Mouse (Mus musculus) lung, postnatal 0 days (tissue): Measurements from ENCODE around the gene Gna11. TPM values are rescaled to one million over a fixed set of nuclear protein-coding genes. Genes with fewer than 3 reads are reported as not detected.

Experiments used
- ATAC-seq: fragments of 200-750 bp; cut with Nextera tagmentation; 2 replicates; pipeline ENCODE4 v1.8.0; 2017; ENCODE audit warnings: moderate library complexity
- DNase-seq: peaks from one replicate; pipeline ENCODE4 v3.0.0-alpha.2; 2016; ENCODE audit warnings: low spot score
- H3K27ac ChIP-seq: fragments of 300-500 bp; sonication (generic); 2 replicates; pipeline ENCODE4 v1.5.1; 2014; ENCODE audit warnings: antibody characterized with exemption, mild to moderate bottlenecking, low read length, mixed read lengths
- H3K27me3 ChIP-seq: fragments of 300-500 bp; sonication (generic); replicated peaks from 2 replicates; pipeline ENCODE4 v1.6.1; 2014; ENCODE audit warnings: low read length, mixed read lengths; ENCODE audit not compliant: insufficient read depth
- H3K36me3 ChIP-seq: fragments of 300-500 bp; sonication (generic); 2 replicates; pipeline ENCODE4 v1.6.1; 2014; ENCODE audit warnings: low read length, mixed read lengths; ENCODE audit not compliant: insufficient read depth
- H3K4me1 ChIP-seq: fragments of 300-500 bp; sonication (generic); 2 replicates; pipeline ENCODE4 v1.6.1; 2014; ENCODE audit warnings: antibody characterized with exemption, low read depth, low read length, mixed read lengths; ENCODE audit not compliant: insufficient read depth
- H3K4me2 ChIP-seq: fragments of 300-500 bp; sonication (generic); replicated peaks from 2 replicates; pipeline ENCODE4 v1.6.1; 2014; ENCODE audit warnings: low read depth, mild to moderate bottlenecking, low read length, moderate library complexity, mixed read lengths
- H3K4me3 ChIP-seq: fragments of 300-500 bp; sonication (generic); 2 replicates; pipeline ENCODE4 v1.5.1; 2014; ENCODE audit warnings: low read depth, low read length
- H3K9ac ChIP-seq: fragments of 300-500 bp; sonication (generic); replicated peaks from 2 replicates; pipeline ENCODE4 v1.6.1; 2014; ENCODE audit warnings: low read depth, mild to moderate bottlenecking
- H3K9me3 ChIP-seq: fragments of 300-500 bp; sonication (generic); 2 replicates; pipeline ENCODE4 v1.6.1; 2016; ENCODE audit warnings: low read length, mixed read lengths
- CTCF ChIP-seq: IDR thresholded peaks from 2 replicates; pipeline ENCODE4 v1.5.1; 2016; ENCODE audit warnings: antibody characterized with exemption, mild to moderate bottlenecking
- EP300 ChIP-seq: IDR thresholded peaks from 2 replicates; pipeline ENCODE4 v1.6.1; 2016; ENCODE audit warnings: antibody characterized with exemption, mild to moderate bottlenecking, control low read depth
- WGBS: fragments of 180-500 bp; shearing (Covaris S2); extraction: QIAGEN DNeasy Blood & Tissue Kit; methylation state at CpG from one replicate; pipeline ENCODE4 v1.1.7; 2014; 5-methylcytosine and 5-hydroxymethylcytosine counted together
- polyA plus RNA-seq: library from polyadenylated mRNA; unstranded; fragments of >200 nt; fragmentation: Nextera tagmentation; extraction: Ambion mirVana; gene quantifications from 2 replicates; pipeline ENCODE4 v1.2.1, GENCODE M21; 2015

The Gna11 gene
- polyA plus RNA-seq, 1 experiment from 2014 or later, result 62.5 TPM

- TF ChIP-seq EP300, result no peak
- TF ChIP-seq CTCF, result no peak
- no peaks in the 10 kb centered on the region for H3K9me3 ChIP-seq
- 85% methylated on average over 10 of the region's 10 CpGs for WGBS
- DNase-seq, result no peak
- ATAC-seq, result no peak
- H3K9ac ChIP-seq, result no peak overlapping the region
- H3K4me1 ChIP-seq, result no peaks in the 10 kb centered on the region
- 0 out of 2 replicates have a peak, but pooled peaks cover 6% of the 10 kb centered on the region for H3K27me3 ChIP-seq
- H3K4me2 ChIP-seq, result no peak overlapping the region
- H3K36me3 ChIP-seq, result peaks cover 34% of the 10 kb centered on the region
- no peak overlapping the region for H3K27ac ChIP-seq
- H3K4me3 ChIP-seq, result no peak overlapping the region
These were observed 58.5 kb downstream of the Gna11 start for GRCm38 (mm10) chr10:81486496-81486895.

- DNase-seq, result no peak
- Histone ChIP-seq H3K27me3 (0 out of 2 replicates have a peak, but pooled peaks cover 6% of the 10 kb centered on the region), H3K9me3 (no peaks in the 10 kb centered on the region), H3K4me3 (no peak overlapping the region), H3K4me1 (no peaks in the 10 kb centered on the region), H3K9ac (no peak overlapping the region), H3K36me3 (peaks cover 27% of the 10 kb centered on the region), H3K4me2 (no peak overlapping the region), H3K27ac (no peak overlapping the region)
- no peak for ATAC-seq
- WGBS, result 63% methylated on average over 7 of the region's 7 CpGs
- TF ChIP-seq EP300 (no peak), CTCF (no peak)
These were observed 59.4 kb downstream of the Gna11 start for GRCm38 (mm10) chr10:81485479-81486018.

- Histone ChIP-seq H3K4me2 (no peak overlapping the region), H3K36me3 (peaks cover 23% of the 10 kb centered on the region), H3K9me3 (no peaks in the 10 kb centered on the region), H3K27me3 (0 out of 2 replicates have a peak, but pooled peaks cover 6% of the 10 kb centered on the region), H3K4me3 (no peak overlapping the region), H3K9ac (no peak overlapping the region), H3K4me1 (no peaks in the 10 kb centered on the region), H3K27ac (no peak overlapping the region)
- no peak for DNase-seq
- ATAC-seq, result no peak
- TF ChIP-seq CTCF (peak; percentile 43), EP300 (no peak)
- 8% methylated on average over 2 of the region's 2 CpGs for whole genome bisulfite sequencing
These were observed 59.9 kb downstream of the Gna11 start for GRCm38 (mm10) chr10:81485060-81485449.

GRCm38 (mm10) chr10:81484441-81485059 lies 60.4 kb downstream of the Gna11 start:
- 58% methylated on average over 6 of the region's 6 CpGs for WGBS
- H3K9me3 ChIP-seq, result no peaks in the 10 kb centered on the region
- no peak overlapping the region for H3K4me2 ChIP-seq
- H3K9ac ChIP-seq, result no peak overlapping the region
- no peak overlapping the region for H3K27ac ChIP-seq
- ATAC-seq (no peak), DNase-seq (no peak)
- H3K4me3 ChIP-seq, result no peak overlapping the region
- H3K4me1 ChIP-seq, result no peaks in the 10 kb centered on the region
- TF ChIP-seq CTCF, result no peak
- no peak for TF ChIP-seq EP300
- peaks cover 18% of the 10 kb centered on the region for H3K36me3 ChIP-seq
- 0 out of 2 replicates have a peak, but pooled peaks cover 6% of the 10 kb centered on the region for H3K27me3 ChIP-seq

GRCm38 (mm10) chr10:81483983-81484382 lies 61.0 kb downstream of the Gna11 start:
- ATAC-seq (no peak), DNase-seq (peak; percentile 47)

GRCm38 (mm10) chr10:81482533-81482889 lies 62.5 kb downstream of the Gna11 start, which contains the start of gene Celf5:
Gene Celf5 (minus strand): TSS chr10:81482709.
- Histone ChIP-seq H3K4me1 (no peaks in the 10 kb centered on the region), H3K36me3 (peaks cover 3% of the 10 kb centered on the region; the same call in 1 of the 2 replicates), H3K9me3 (no peaks in the 10 kb centered on the region), H3K9ac (no peak within 1 kb of the TSS), H3K27ac (no peak within 1 kb of the TSS), H3K27me3 (0 out of 2 replicates have a peak, but pooled peaks cover 6% of the 10 kb centered on the region), H3K4me3 (peak within 1 kb of the TSS; percentile 33), H3K4me2 (peak within 1 kb of the TSS; percentile 69)
- WGBS, result 0% methylated on average over 32 of the region's 36 CpGs
- ATAC-seq (peak; percentile 74), DNase-seq (peak; percentile 40)
- no peak for TF ChIP-seq EP300
- TF ChIP-seq CTCF, result peak; percentile 70

More at GRCm38 (mm10) chr10:81483983-81484382, 61.0 kb downstream of the Gna11 start:
- no peaks in the 10 kb centered on the region for H3K9me3 ChIP-seq
- no peak overlapping the region for H3K9ac ChIP-seq
- H3K27ac ChIP-seq, result no peak overlapping the region
- peaks cover 17% of the 10 kb centered on the region for H3K36me3 ChIP-seq
- no peak overlapping the region for H3K4me3 ChIP-seq
- 0 out of 2 replicates have a peak, but pooled peaks cover 6% of the 10 kb centered on the region for H3K27me3 ChIP-seq
- no peak overlapping the region for H3K4me2 ChIP-seq
- no peaks in the 10 kb centered on the region for H3K4me1 ChIP-seq
- no peak for TF ChIP-seq EP300
- TF ChIP-seq CTCF, result peak; percentile 69
- WGBS, result 15% methylated on average over 9 of the region's 9 CpGs
